Mouse (Mus musculus): ENCODE measurements around the gene Relch.
"Not testable (repeated sequence)": the region's sequence is repeated elsewhere in the genome, so short reads cannot be mapped to it uniquely, and the experiment has no call there.

The Relch gene

GRCm38 (mm10) chr1:105739493-105739892, 75.8 kb downstream of the Relch start:
- no peak for ATAC-seq (ENCODE audit: insufficient number of reproducible peaks, low FRiP score, low TSS enrichment)

- ATAC-seq (ENCODE audit: insufficient number of reproducible peaks, low FRiP score, low TSS enrichment), result no peak
Observed at GRCm38 (mm10) chr1:105742481-105742880, 78.8 kb downstream of the Relch start.

GRCm38 (mm10) chr1:105746444-105746843, 82.8 kb downstream of the Relch start:
- ATAC-seq (ENCODE audit: insufficient number of reproducible peaks, low FRiP score, low TSS enrichment), result no peak

- no peak for ATAC-seq (ENCODE audit: insufficient number of reproducible peaks, low FRiP score, low TSS enrichment)
Observed at GRCm38 (mm10) chr1:105746858-105747596, 83.4 kb downstream of the Relch start.

- ATAC-seq (ENCODE audit: insufficient number of reproducible peaks, low FRiP score, low TSS enrichment), result no peak
Observed at GRCm38 (mm10) chr1:105748091-105748799, 84.6 kb downstream of the Relch start.

GRCm38 (mm10) chr1:105752196-105752595, 88.5 kb downstream of the Relch start:
- no peak for ATAC-seq (ENCODE audit: insufficient number of reproducible peaks, low FRiP score, low TSS enrichment)

GRCm38 (mm10) chr1:105752944-105753343, 89.3 kb downstream of the Relch start:
- no peak for ATAC-seq (ENCODE audit: insufficient number of reproducible peaks, low FRiP score, low TSS enrichment)

GRCm38 (mm10) chr1:105758798-105759197, 95.1 kb downstream of the Relch start:
- no peak for ATAC-seq (ENCODE audit: insufficient number of reproducible peaks, low FRiP score, low TSS enrichment)

GRCm38 (mm10) chr1:105759422-105760165, 95.9 kb downstream of the Relch start:
- no peak for ATAC-seq (ENCODE audit: insufficient number of reproducible peaks, low FRiP score, low TSS enrichment)

GRCm38 (mm10) chr1:105765586-105765985, 101.9 kb downstream of the Relch start:
- ATAC-seq (ENCODE audit: insufficient number of reproducible peaks, low FRiP score, low TSS enrichment), result no peak

GRCm38 (mm10) chr1:105766099-105766498, 102.4 kb downstream of the Relch start:
- not testable (repeated sequence) for ATAC-seq (ENCODE audit: insufficient number of reproducible peaks, low FRiP score, low TSS enrichment)

GRCm38 (mm10) chr1:105768397-105768796, 104.7 kb downstream of the Relch start:
- ATAC-seq (ENCODE audit: insufficient number of reproducible peaks, low FRiP score, low TSS enrichment), result no peak

GRCm38 (mm10) chr1:105770685-105771084, 107.0 kb downstream of the Relch start:
- no peak for ATAC-seq (ENCODE audit: insufficient number of reproducible peaks, low FRiP score, low TSS enrichment)

GRCm38 (mm10) chr1:105776426-105776825, 112.8 kb downstream of the Relch start:
- no peak for ATAC-seq (ENCODE audit: insufficient number of reproducible peaks, low FRiP score, low TSS enrichment)

GRCm38 (mm10) chr1:105780079-105780456, 116.4 kb downstream of the Relch start:
- ATAC-seq (ENCODE audit: insufficient number of reproducible peaks, low FRiP score, low TSS enrichment), result no peak

- ATAC-seq (ENCODE audit: insufficient number of reproducible peaks, low FRiP score, low TSS enrichment), result peak; percentile 72
Observed at GRCm38 (mm10) chr1:105780457-105781364, 117.0 kb downstream of the Relch start, which contains the start of gene Tnfrsf11a. Gene Tnfrsf11a, plus strand, starts transcription at chr1:105780718.

- ATAC-seq (ENCODE audit: insufficient number of reproducible peaks, low FRiP score, low TSS enrichment), result peak; percentile 8; the same call in 1 of the 2 replicates
Observed at GRCm38 (mm10) chr1:105781391-105782146, 117.9 kb downstream of the Relch start.

- ATAC-seq (ENCODE audit: insufficient number of reproducible peaks, low FRiP score, low TSS enrichment), result no peak
Observed at GRCm38 (mm10) chr1:105784257-105785016, 120.8 kb downstream of the Relch start.

GRCm38 (mm10) chr1:105785146-105785545, 121.5 kb downstream of the Relch start:
- ATAC-seq (ENCODE audit: insufficient number of reproducible peaks, low FRiP score, low TSS enrichment), result no peak
